Mouse (Mus musculus) neural tube, embryonic 15.5 days (tissue): ENCODE measurements around the gene Crebl2. TPM values are rescaled to one million over a fixed set of nuclear protein-coding genes. Genes with fewer than 3 reads are reported as not detected.

Source experiments
- ATAC-seq: fragments of 200-750 bp; cut with Nextera tagmentation; 2 replicates; pipeline ENCODE4 v1.8.0; 2017; ENCODE audit warnings: mild to moderate bottlenecking, moderate TSS enrichment, moderate library complexity; ENCODE audit not compliant: low FRiP score
- H3K27ac ChIP-seq: fragments of 300-500 bp; sonication (generic); replicated peaks from 2 replicates; pipeline ENCODE4 v1.5.1; 2015; ENCODE audit warnings: mild to moderate bottlenecking, inconsistent platforms
- H3K27me3 ChIP-seq: fragments of 300-500 bp; sonication (generic); replicated peaks from 2 replicates; pipeline ENCODE4 v1.6.1; 2015; ENCODE audit warnings: inconsistent platforms
- H3K36me3 ChIP-seq: fragments of 300-500 bp; sonication (generic); 2 replicates; pipeline ENCODE4 v1.6.1; 2015; ENCODE audit warnings: inconsistent platforms
- H3K4me1 ChIP-seq: fragments of 300-500 bp; sonication (generic); 2 replicates; pipeline ENCODE4 v1.6.1; 2015; ENCODE audit warnings: inconsistent platforms
- H3K4me2 ChIP-seq: fragments of 300-500 bp; sonication (generic); 2 replicates; pipeline ENCODE4 v1.6.1; 2015; ENCODE audit warnings: inconsistent platforms, mild to moderate bottlenecking, moderate library complexity
- H3K4me3 ChIP-seq: fragments of 300-500 bp; sonication (generic); replicated peaks from 2 replicates; pipeline ENCODE4 v1.5.1; 2015; ENCODE audit warnings: mild to moderate bottlenecking, inconsistent platforms
- H3K9ac ChIP-seq: fragments of 300-500 bp; sonication (generic); replicated peaks from 2 replicates; pipeline ENCODE4 v1.6.1; 2015; ENCODE audit warnings: mild to moderate bottlenecking, inconsistent platforms
- H3K9me3 ChIP-seq: fragments of 300-500 bp; sonication (generic); replicated peaks from 2 replicates; pipeline ENCODE4 v1.6.1; 2016; ENCODE audit warnings: inconsistent platforms
- WGBS: fragments of 180-500 bp; shearing (Covaris S2); methylation state at CpG from one replicate; pipeline ENCODE4 v1.1.7; 2015; ENCODE audit warnings: mixed read lengths; 5-methylcytosine and 5-hydroxymethylcytosine counted together
- polyA plus RNA-seq: library from polyadenylated mRNA; unstranded; fragments of >200 nt; fragmentation: Nextera tagmentation; extraction: Ambion mirVana; gene quantifications from 2 replicates; pipeline ENCODE4 v1.2.1, GENCODE M21; 2015

Gene Crebl2
- polyA plus RNA-seq: 3.9 and 4.6 TPM in 2 replicates

GRCm38 (mm10) chr6:134829786-134830700 lies at the start of gene Crebl2:
TSS of gene Crebl2 (plus strand) at chr6:134830154.
- Histone ChIP-seq H3K27me3 (no peaks in the 10 kb centered on the region), H3K36me3 (no peaks in the 10 kb centered on the region), H3K4me2 (peak within 1 kb of the TSS; percentile 73), H3K4me3 (peak within 1 kb of the TSS; percentile 69), H3K9me3 (no peaks in the 10 kb centered on the region), H3K27ac (peak within 1 kb of the TSS; percentile 87), H3K4me1 (peaks cover 18% of the 10 kb centered on the region), H3K9ac (peak within 1 kb of the TSS; percentile 72)
- WGBS: under 1% methylated on average over 49 of the region's 58 CpGs
- peak; percentile 98 for ATAC-seq

DNA sequence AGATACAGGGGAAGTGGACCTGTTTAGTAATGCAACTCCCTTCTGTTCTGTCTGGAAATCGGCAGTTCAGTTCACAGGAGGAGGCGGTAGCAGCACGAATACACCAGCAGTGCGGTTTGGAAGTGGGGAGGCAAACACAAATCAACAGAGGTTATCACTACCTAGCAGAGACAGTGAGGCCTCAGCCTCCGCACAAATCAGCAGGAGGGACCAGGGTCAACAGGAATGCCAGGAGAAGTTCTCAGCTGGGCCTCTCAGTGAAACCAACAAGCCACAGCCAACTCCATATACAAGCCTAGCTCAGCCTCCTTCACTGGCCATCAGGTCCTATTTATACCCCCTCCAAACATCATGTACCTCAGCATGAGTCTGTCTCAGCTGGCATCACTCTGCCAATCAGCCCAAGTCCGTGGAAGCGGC lies 48.5 kb upstream of the Crebl2 start:
- Histone ChIP-seq H3K4me3 (no peak overlapping the region), H3K9me3 (no peaks in the 10 kb centered on the region), H3K36me3 (no peaks in the 10 kb centered on the region), H3K27ac (no peak overlapping the region), H3K27me3 (no peaks in the 10 kb centered on the region), H3K9ac (no peak overlapping the region), H3K4me1 (no peaks in the 10 kb centered on the region), H3K4me2 (no peak overlapping the region)
- ATAC-seq: no peak
- WGBS: 72% methylated on average over 7 of the region's 7 CpGs

- no peak overlapping the region for H3K4me2 ChIP-seq
- WGBS: 88% methylated on average over 7 of the region's 7 CpGs
- ATAC-seq: no peak
- H3K36me3 ChIP-seq: no peaks in the 10 kb centered on the region
- H3K9me3 ChIP-seq: no peaks in the 10 kb centered on the region
- no peak overlapping the region for H3K9ac ChIP-seq
- no peak overlapping the region for H3K27ac ChIP-seq
- H3K4me1 ChIP-seq: no peaks in the 10 kb centered on the region
- no peak overlapping the region for H3K4me3 ChIP-seq
- no peaks in the 10 kb centered on the region for H3K27me3 ChIP-seq
Measured at GRCm38 (mm10) chr6:134782900-134783299, 47.1 kb upstream of the Crebl2 start.

- WGBS: 67% methylated on average over 3 of the region's 3 CpGs
- H3K36me3 ChIP-seq: no peaks in the 10 kb centered on the region
- no peak overlapping the region for H3K27ac ChIP-seq
- no peaks in the 10 kb centered on the region for H3K27me3 ChIP-seq
- H3K4me1 ChIP-seq: peaks cover 4% of the 10 kb centered on the region
- H3K4me3 ChIP-seq: no peak overlapping the region
- no peak overlapping the region for H3K4me2 ChIP-seq
- H3K9me3 ChIP-seq: no peaks in the 10 kb centered on the region
- H3K9ac ChIP-seq: no peak overlapping the region
- ATAC-seq: no peak
Measured at GRCm38 (mm10) chr6:134786426-134786825, 43.5 kb upstream of the Crebl2 start.

- no peak for ATAC-seq
- 62% methylated on average over 6 of the region's 6 CpGs for WGBS
- peaks cover 17% of the 10 kb centered on the region for H3K4me1 ChIP-seq
Measured at GRCm38 (mm10) chr6:134789100-134789499, 40.9 kb upstream of the Crebl2 start.

GRCm38 (mm10) chr6:134791251-134792118 lies 38.5 kb upstream of the Crebl2 start:
- peak; percentile 9; the same call in 1 of the 2 replicates for ATAC-seq
- Histone ChIP-seq H3K4me2 (peak overlapping the region; percentile 92), H3K9me3 (no peaks in the 10 kb centered on the region), H3K36me3 (no peaks in the 10 kb centered on the region), H3K27ac (peak overlapping the region; percentile 82), H3K4me1 (peaks cover 18% of the 10 kb centered on the region), H3K4me3 (peak overlapping the region; percentile 64), H3K9ac (peak overlapping the region; percentile 69), H3K27me3 (0 out of 2 replicates have a peak, but pooled peaks cover 4% of the 10 kb centered on the region)
- 1% methylated on average over 33 of the region's 46 CpGs for WGBS

More at GRCm38 (mm10) chr6:134789100-134789499, 40.9 kb upstream of the Crebl2 start:
- no peak overlapping the region for H3K9ac ChIP-seq
- H3K27me3 ChIP-seq: 0 out of 2 replicates have a peak, but pooled peaks cover 4% of the 10 kb centered on the region
- no peaks in the 10 kb centered on the region for H3K36me3 ChIP-seq
- H3K9me3 ChIP-seq: no peaks in the 10 kb centered on the region
- no peak overlapping the region for H3K4me2 ChIP-seq
- H3K4me3 ChIP-seq: no peak overlapping the region
- no peak overlapping the region for H3K27ac ChIP-seq

GRCm38 (mm10) chr6:134792141-134793045 lies 37.6 kb upstream of the Crebl2 start, which contains the start of gene Dusp16:
TSS of gene Dusp16 (minus strand) at chr6:134792625.
- Histone ChIP-seq H3K27me3 (0 out of 2 replicates have a peak, but pooled peaks cover 4% of the 10 kb centered on the region), H3K4me3 (peak within 1 kb of the TSS; percentile 64), H3K36me3 (no peaks in the 10 kb centered on the region), H3K4me1 (peaks cover 18% of the 10 kb centered on the region), H3K27ac (peak within 1 kb of the TSS; percentile 82), H3K4me2 (peak within 1 kb of the TSS; percentile 92), H3K9ac (peak within 1 kb of the TSS; percentile 69), H3K9me3 (no peaks in the 10 kb centered on the region)
- under 1% methylated on average over 73 of the region's 108 CpGs for WGBS
- peak; percentile 89 for ATAC-seq

- peak overlapping the region; percentile 64 for H3K4me3 ChIP-seq
- H3K27ac ChIP-seq: 0 out of 2 replicates have a peak overlapping the region, but pooled peaks have one; percentile 45
- peak; percentile 18; the same call in 1 of the 2 replicates for ATAC-seq
- H3K9me3 ChIP-seq: no peaks in the 10 kb centered on the region
- H3K9ac ChIP-seq: peak overlapping the region; percentile 69
- 0 out of 2 replicates have a peak, but pooled peaks cover 4% of the 10 kb centered on the region for H3K27me3 ChIP-seq
- peaks cover 18% of the 10 kb centered on the region for H3K4me1 ChIP-seq
- WGBS: 48% methylated on average over 21 of the region's 21 CpGs
- H3K4me2 ChIP-seq: peak overlapping the region; percentile 92
- no peaks in the 10 kb centered on the region for H3K36me3 ChIP-seq
Measured at GRCm38 (mm10) chr6:134793046-134793806, 36.7 kb upstream of the Crebl2 start.

DNA sequence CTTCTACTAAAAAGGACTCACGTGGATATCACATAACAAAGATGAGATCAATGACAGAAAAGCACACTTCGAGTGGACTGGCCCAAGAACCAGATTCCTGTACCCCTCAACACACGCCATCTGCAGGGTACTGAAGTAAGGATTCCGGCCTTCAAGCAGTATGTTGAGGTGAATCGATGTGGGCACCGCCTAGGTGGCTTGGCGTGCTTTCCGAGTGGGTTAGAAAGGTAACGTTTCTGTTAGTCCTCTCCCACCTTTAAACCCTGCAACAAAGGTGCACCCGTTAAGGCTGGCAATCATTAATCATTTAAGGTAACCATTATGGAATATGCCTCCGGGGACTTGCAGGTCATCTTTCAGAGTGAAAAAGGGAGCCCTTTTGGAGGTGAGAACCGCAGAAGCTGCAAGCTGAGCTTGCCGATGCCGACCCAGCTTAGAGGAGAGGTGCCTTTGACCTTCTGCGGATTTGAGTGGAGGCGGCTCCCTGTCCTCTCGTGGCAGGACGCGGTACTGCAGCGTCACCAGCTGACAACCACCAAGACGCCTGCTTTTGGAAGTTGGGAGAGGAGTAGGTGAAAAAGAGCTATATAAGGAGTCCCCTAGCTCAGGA lies 35.9 kb upstream of the Crebl2 start:
- 15% methylated on average over 21 of the region's 21 CpGs for WGBS
- ATAC-seq: no peak
- Histone ChIP-seq H3K27me3 (0 out of 2 replicates have a peak, but pooled peaks cover 4% of the 10 kb centered on the region), H3K4me2 (peak overlapping the region; percentile 52), H3K4me3 (peak overlapping the region; percentile 22; the same call in 1 of the 2 replicates), H3K4me1 (peaks cover 18% of the 10 kb centered on the region), H3K9me3 (no peaks in the 10 kb centered on the region), H3K36me3 (no peaks in the 10 kb centered on the region), H3K27ac (no peak overlapping the region), H3K9ac (0 out of 2 replicates have a peak overlapping the region, but pooled peaks have one; percentile 10)
